Mouse (Mus musculus) adrenal gland, postnatal 36 days (tissue): ENCODE results near the gene Cxcr1. TPM values are rescaled to one million over a fixed set of nuclear protein-coding genes. Genes with fewer than 3 reads are reported as not detected.
"Not testable (repeated sequence)": the region's sequence is repeated elsewhere in the genome, so short reads cannot be mapped to it uniquely, and the experiment has no call there.

Experiments
- DNase-seq, 2 experiments: peaks; one replicate each; pipeline ENCODE4 v3.0.0; 2021; ENCODE audit warnings: mixed read lengths in 1 of 2
- total RNA-seq, 2 experiments: library from RNA; stranded (reverse); gene quantifications; 2 replicates each; pipeline ENCODE4 v1.2.3; 2021

Cxcr1 gene
- total RNA-seq, 2 experiments from 2014 or later: not detected

DNA sequence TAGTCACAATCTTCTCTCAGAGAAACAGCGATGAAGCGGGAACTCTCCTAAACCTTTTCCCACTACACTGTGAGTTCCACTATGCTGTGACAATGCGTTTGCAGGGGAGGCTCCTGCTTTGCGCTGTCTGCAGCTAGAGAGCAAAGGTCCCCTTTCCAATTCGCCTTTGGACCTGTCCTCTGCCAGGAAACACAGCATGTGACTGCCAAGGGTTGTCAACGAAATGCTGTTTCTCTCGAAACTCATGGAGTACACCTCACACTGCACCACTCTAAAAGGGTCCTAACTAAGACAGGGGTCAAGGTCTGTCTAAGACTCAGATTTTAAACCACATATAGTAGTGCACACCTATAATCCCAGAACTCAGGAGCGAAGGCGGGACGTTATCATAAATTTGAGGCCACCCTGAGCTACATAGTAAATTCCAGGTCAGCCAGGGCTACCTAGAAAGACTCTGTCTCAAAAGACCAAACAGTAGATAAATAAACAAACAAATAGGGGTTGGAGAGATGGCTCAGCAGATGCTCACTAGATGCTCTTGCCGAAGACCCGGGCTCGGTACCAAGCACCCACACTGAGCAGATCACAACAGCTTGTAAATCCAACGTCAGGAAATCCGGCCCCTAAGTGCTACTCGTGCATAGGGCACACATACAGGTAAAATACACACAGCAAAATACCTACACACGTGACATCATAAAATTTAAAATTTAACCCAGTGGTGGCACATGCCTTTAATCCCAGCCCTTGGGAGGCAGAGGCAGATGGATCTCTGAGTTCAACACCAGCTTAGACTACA, 2.4 kb upstream of the Cxcr1 start:
- no peak for DNase-seq

DNA sequence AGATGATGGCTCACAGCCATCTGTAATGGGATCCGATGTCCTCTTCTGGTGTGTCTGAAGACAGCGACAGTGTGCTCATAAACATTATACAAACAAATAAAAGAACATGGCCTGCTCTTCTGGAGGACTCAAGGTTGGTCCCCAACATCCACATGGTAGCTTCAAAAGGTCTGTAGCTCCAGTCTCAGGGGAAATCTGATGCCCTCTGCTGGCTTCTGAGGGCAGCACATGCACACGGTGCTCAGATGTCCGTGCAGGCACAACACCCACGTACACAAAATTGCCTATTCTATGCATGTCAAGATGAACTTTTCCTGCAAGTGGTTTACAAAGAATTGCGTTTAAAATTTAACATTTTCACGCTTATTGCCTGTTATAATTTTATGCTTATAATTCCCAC, 1.5 kb upstream of the Cxcr1 start:
- peak; percentile 25 to 44 for DNase-seq

DNA sequence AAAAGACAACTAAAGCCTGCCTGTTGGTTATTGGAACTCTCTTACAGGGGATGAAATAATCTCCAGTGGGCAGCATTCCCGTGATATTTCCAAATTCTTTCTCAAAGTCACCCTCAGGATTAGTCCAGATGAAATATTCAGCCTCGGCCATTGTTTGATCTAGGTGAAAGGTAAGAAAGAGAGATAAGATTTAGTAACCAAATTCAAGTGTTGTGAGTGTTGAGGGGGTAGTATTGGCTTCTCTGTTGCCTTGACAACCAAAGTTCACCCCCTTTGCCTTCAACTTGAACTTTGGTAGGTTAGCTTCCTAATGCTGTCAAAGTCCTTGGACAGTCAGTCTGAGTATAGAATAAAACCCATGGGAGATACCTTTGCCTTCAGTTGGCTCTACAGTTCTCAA, 1.7 kb downstream of the Cxcr1 start:
- no peak for DNase-seq

GRCm38 (mm10) chr1:74190471-74190870, 4.0 kb downstream of the Cxcr1 start:
- DNase-seq: no peak

DNA sequence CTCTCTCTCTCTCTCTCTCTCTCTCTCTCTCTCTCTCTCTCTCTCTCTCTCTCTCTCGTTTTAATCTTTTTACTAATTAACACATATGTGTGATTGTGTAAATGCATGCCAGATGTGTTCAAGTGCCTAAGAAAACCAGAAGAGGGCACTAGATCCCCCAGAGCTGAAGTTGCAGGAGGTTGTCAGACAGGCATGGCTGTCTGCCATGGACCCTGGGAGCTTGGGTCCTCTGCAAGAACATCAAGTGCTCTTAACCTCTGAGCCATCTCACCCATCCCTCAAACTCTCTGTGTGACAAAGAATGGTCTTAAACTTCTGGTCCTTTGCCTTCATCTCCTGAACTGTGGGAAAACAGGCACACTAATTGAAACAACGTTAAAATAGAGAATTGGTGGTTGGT, 11.4 kb downstream of the Cxcr1 start:
- DNase-seq: no peak

DNA sequence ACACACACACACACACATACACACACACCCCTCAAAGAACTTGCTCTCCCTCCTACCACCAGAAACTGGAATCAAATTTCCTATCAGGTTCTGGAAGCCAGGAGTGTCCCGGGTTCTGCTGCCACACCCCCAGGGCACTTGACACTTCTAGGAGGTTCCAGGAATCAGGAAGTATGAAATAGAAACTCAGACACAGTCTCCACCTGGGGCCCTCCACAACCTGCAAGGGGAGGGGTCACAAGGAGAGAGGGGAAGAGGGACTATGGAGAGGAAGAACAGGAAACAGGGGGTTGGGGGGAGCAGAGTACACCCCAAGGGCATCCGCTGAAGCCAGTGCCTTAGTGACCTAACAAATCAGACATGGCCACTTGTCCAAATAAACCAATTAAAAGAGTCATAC, 13.0 kb downstream of the Cxcr1 start:
- no peak for DNase-seq

GRCm38 (mm10) chr1:74179624-74180408, 14.6 kb downstream of the Cxcr1 start:
- DNase-seq: no peak

- DNase-seq: no peak
These were observed 15.8 kb downstream of the Cxcr1 start for GRCm38 (mm10) chr1:74178618-74179017.

DNA sequence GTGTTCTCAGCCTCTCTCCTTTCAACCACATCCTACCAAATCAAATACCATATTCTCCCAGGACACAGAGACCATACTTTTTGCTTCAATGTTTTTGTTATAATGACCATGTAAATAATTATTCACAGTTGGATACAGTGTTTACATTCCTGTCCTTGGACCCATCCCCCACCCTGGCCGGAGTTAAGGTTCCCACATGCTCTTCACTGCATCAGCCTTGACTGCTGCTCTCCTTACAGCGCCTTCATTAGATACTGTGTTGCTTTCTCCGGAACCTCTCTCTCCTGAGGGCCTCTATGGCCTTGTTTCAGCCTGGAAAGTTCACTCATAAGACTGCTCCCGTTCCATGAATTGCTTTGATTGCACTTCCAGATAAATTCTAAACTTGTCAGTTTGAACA, 18.7 kb downstream of the Cxcr1 start:
- DNase-seq: no peak

- no peak for DNase-seq
These were observed 21.7 kb downstream of the Cxcr1 start for GRCm38 (mm10) chr1:74172722-74173121.

DNA sequence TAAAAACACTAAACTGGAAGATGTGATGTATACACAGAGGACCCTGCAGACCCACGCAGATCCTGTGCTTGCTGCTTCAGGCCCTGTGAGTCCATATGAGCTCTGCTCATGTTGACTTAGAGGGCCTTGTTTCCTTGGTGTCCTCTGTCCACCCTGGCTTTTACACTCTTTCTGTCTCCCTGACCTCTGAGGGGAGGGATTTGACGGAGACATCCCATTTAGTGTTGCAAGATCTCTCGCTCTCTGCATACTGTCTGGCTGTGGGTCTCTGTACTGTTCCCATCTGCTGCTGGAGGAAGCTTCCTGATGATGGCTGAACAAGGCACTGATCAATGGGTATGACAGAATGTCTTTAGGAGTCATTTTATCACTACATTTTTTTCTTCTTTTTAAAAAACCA, 24.7 kb downstream of the Cxcr1 start:
- no peak for DNase-seq

DNA sequence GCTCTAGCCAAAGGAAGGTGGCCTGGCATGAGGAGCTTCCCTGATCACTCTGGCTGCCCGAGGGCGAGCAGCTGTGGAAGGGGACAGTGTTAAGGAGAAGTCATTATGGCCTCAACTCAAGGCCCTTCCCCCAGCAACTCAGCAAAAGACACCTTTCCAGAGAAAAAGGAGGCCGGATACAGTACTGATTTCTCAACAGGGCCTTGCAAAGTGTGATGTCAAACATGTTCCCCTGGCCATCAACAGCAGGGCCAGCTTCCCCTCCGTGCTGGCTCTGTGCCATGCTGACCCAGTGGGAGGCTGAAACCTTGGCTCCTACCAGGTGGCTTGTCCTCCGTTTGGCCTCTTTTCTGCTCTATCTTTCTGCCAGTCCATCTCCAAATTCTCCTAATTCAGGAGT, 27.3 kb downstream of the Cxcr1 start:
- DNase-seq: no peak

DNA sequence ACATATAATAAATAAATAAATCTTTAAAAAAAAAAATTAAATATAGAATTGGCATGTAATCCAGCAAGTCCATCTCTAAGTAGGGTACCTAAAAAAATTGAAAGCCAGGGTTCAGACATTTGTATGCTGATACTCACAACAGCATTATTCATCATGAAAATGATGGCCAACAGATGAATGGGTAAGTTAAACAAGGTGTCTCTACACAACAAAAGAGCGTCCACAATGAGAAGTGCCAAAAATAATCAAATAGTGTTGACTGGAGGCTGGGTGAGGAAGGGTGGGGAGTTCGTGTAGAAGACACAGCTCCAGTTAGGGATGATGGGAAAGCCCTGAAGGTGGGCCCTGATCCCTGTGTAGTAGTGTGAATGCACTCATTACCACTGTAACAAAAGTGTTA, 34.4 kb downstream of the Cxcr1 start:
- DNase-seq: no peak

- not testable (repeated sequence) for DNase-seq
These were observed 34.8 kb downstream of the Cxcr1 start for GRCm38 (mm10) chr1:74159613-74160012.

GRCm38 (mm10) chr1:74156381-74156910, 38.0 kb downstream of the Cxcr1 start:
- no peak for DNase-seq

DNA sequence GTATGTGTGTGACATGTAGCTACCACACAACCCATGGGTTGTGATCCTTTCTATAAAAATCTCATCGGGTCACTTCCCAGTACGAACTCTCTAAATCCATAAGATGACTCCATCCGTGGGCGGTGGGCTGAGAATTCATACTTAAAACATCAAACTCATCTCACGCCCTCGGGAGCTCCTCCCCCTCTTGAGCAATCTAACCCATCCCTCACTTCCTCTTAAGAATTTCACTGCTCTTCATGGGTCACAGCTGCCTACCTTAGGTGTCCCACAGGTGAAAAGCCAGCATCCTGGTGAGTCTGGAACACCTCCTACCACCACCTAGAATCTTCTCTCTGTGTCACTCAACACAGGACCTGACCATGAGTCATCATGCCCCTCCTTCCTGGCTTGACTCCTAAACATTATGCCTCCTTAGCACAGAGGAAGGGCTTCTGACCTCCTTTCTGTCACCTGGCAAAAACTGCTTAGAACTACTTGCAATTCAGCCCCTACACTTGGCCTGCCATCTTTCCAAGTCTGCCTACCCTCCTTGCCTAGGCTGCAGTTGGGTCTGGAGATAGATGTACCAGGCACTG, 38.9 kb downstream of the Cxcr1 start:
- no peak for DNase-seq

GRCm38 (mm10) chr1:74153461-74154184, 40.8 kb downstream of the Cxcr1 start, which contains the start of gene Cxcr2:
TSS of gene Cxcr2 (plus strand) at chr1:74153989.
- DNase-seq: no peak

GRCm38 (mm10) chr1:74151091-74151490, 43.3 kb downstream of the Cxcr1 start:
- DNase-seq: no peak

DNA sequence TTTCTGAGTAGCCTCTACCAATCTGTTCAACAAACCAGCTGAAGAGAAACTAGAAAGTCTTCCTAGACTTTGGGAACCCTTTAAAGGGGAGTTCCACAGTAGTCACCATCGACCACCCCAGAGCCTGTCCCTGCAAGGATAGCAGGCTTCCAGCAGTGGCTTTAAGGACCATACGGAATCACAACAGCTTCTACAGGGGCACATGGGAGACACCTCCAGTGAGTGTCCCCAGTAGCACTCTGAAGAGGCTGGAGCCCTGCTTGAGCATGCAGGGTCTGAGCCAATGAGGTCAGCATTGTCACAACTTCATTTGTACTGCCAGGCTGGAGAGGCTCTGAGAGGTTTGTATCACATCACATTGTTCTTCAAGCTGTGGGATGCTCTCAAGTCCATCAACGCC, 44.3 kb downstream of the Cxcr1 start:
- DNase-seq: no peak

DNA sequence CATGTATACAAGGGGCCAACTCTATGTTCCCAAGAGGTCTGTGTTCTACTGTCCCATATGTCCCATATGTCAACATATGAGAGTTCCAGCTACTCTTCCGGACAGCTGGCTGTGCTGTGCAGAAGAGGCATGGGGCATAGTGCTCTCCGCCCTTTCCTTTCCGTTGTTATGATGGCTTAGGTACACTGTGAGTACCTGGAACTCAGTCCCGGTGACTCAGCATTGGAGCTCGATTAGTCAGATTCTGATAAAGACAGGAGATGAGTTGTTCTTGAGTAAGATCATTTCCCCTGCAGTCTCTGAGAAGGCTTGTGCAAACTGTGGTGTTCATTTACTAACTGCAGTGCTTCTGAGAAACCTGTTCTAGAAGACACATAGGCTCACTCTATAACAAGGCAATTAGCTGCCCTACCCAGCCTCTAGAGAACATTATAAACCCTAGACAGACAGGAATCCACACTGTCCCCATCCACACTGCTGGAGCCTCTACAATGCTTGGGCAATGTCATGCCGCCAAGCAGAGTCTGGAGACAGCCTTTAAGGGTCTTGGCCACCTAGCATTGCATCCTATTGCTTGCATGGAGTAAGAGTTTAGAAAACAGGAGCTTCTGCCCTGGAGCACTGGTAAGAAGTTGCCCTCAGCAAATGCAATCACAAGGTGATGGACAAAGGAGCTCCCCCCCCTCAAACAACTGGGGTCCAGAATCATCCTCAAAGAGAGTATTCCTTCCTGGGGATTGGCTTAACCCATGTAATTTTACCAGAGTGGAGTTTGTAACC, 45.1 kb downstream of the Cxcr1 start:
- peak in 1 of 2 experiments; percentile 22 for DNase-seq
